Mouse (Mus musculus) forebrain, embryonic 14.5 days (tissue): ENCODE data around the gene Gm11444. TPM values are rescaled to one million over a fixed set of nuclear protein-coding genes. Genes with fewer than 3 reads are reported as not detected.

ENCODE experiments used
- polyA plus RNA-seq: library from polyadenylated mRNA; unstranded; fragments of >200 nt; fragmentation: Nextera tagmentation; extraction: Ambion mirVana; gene quantifications from 2 replicates; pipeline ENCODE4 v1.2.1, GENCODE M21; 2014

The Gm11444 gene
- polyA plus RNA-seq, 1 experiment from 2014 or later: not detected

Other genes with a start within 250 kb of the Gm11444 start
- gene Tbx2, start 17.8 kb downstream of the Gm11444 start, polyA plus RNA-seq: 0.48 and 0.64 TPM in 2 replicates
- gene Tbx4, start 36.1 kb upstream of the Gm11444 start, polyA plus RNA-seq: 0.11 and 0.13 TPM in 2 replicates